Mouse (Mus musculus): ENCODE measurements at regions not wholly inside any gene's neighbourhood (a gene's known extent, or its start where the extent isn't known, plus 50 kb on each side); places are given as distances from the start of the nearest gene placed in this dataset.

- no peak for DNase-seq (ENCODE audit: low spot score)
Observed at GRCm38 (mm10) chrX:99415701-99416100, 55.4 kb downstream of the Pja1 start.

GRCm38 (mm10) chrX:99410942-99411341, 60.1 kb downstream of the Pja1 start:
- DNase-seq (ENCODE audit: low spot score) = no peak

- DNase-seq (ENCODE audit: low spot score) = no peak
Observed at GRCm38 (mm10) chrX:99409858-99410257, 61.2 kb downstream of the Pja1 start.

- DNase-seq (ENCODE audit: low spot score) = no peak
Observed at GRCm38 (mm10) chrX:99409331-99409730, 61.7 kb downstream of the Pja1 start.

- no peak for DNase-seq (ENCODE audit: low spot score)
Observed at GRCm38 (mm10) chrX:99408804-99409203, 62.3 kb downstream of the Pja1 start.

- DNase-seq (ENCODE audit: low spot score) = no peak
Observed at GRCm38 (mm10) chrX:99405843-99406242, 65.2 kb downstream of the Pja1 start.

GRCm38 (mm10) chrX:99403521-99404149, 67.4 kb downstream of the Pja1 start:
- DNase-seq (ENCODE audit: low spot score) = no peak

- DNase-seq (ENCODE audit: low spot score) = no peak
Observed at GRCm38 (mm10) chrX:99402841-99403520, 68.1 kb downstream of the Pja1 start.

- DNase-seq (ENCODE audit: low spot score) = no peak
Observed at GRCm38 (mm10) chrX:99397344-99397743, 73.7 kb downstream of the Pja1 start.

- DNase-seq (ENCODE audit: low spot score) = no peak
Observed at GRCm38 (mm10) chrX:99396180-99396579, 74.9 kb downstream of the Pja1 start.

GRCm38 (mm10) chrX:99395067-99395466, 76.0 kb downstream of the Pja1 start:
- DNase-seq (ENCODE audit: low spot score) = no peak

- DNase-seq (ENCODE audit: low spot score) = no peak
Observed at GRCm38 (mm10) chrX:99391628-99392027, 79.4 kb downstream of the Pja1 start.

GRCm38 (mm10) chrX:99390462-99390838, 80.6 kb downstream of the Pja1 start:
- no peak for DNase-seq (ENCODE audit: low spot score)

- DNase-seq (ENCODE audit: low spot score) = no peak
Observed at GRCm38 (mm10) chrX:99389778-99390461, 81.2 kb downstream of the Pja1 start.

- no peak for DNase-seq (ENCODE audit: low spot score)
Observed at GRCm38 (mm10) chrX:99370711-99371110, 100.4 kb downstream of the Pja1 start.

GRCm38 (mm10) chrX:99369258-99369900, 101.7 kb downstream of the Pja1 start:
- no peak for DNase-seq (ENCODE audit: low spot score)

- no peak for DNase-seq (ENCODE audit: low spot score)
Observed at GRCm38 (mm10) chrX:99364072-99364471, 107.0 kb downstream of the Pja1 start.

GRCm38 (mm10) chrX:99360095-99360890, 110.8 kb downstream of the Pja1 start:
- no peak for DNase-seq (ENCODE audit: low spot score)

GRCm38 (mm10) chrX:99358784-99359183, 112.3 kb downstream of the Pja1 start:
- no peak for DNase-seq (ENCODE audit: low spot score)

GRCm38 (mm10) chrX:99358051-99358617, 112.9 kb downstream of the Pja1 start:
- DNase-seq (ENCODE audit: low spot score) = no peak

- DNase-seq (ENCODE audit: low spot score) = no peak
Observed at GRCm38 (mm10) chrX:99355128-99355527, 115.9 kb downstream of the Pja1 start.

GRCm38 (mm10) chrX:99350233-99350632, 120.8 kb downstream of the Pja1 start:
- no peak for DNase-seq (ENCODE audit: low spot score)

Data from urinary bladder, postnatal 25 days (tissue).